23 mouse cellular contexts compared by ENCODE assay signal in genomic region chr4:138917282-138917681, GRCm38 (mm10). TPM values are rescaled to one million over a fixed set of nuclear protein-coding genes. Genes with fewer than 3 reads are reported as not detected.
DNase-seq lines count a peak whose midpoint lies in the region; ATAC-seq and TF ChIP-seq lines count a peak whose summit lies in the region.
"Had no signal": no experiment of that assay in that cellular context is flagged by ENCODE, and none has a peak within 500 bp of the region (broad histone marks: within the 10 kb centered on the region; RNA-seq: fewer than 3 reads in every experiment).

No protein-coding gene starts in this region.

- H3K9ac ChIP-seq in heart, adult 2 months (ENCODE audit: low read depth, low read length), result no peak overlapping the region
- no peak overlapping the region for H3K9ac ChIP-seq in lung, postnatal 0 days (replicated peaks; ENCODE audit: low read depth)
- H3K9ac ChIP-seq in stomach, postnatal 0 days (ENCODE audit: low read length), result no peak overlapping the region
- H3K9ac ChIP-seq: liver, embryonic 15.5 days; midbrain, embryonic 13.5 days had no signal

- DNase-seq in heart, adult 2 months, result no peak
- no peak for DNase-seq in heart, adult 8-10 months (ENCODE audit: low spot score)
- DNase-seq in lung, postnatal 0 days (ENCODE audit: low spot score), result no peak
- DNase-seq in lung, postnatal 36 days, result no peak
- peak; percentile 70 for DNase-seq in R1 (ENCODE audit: low read depth, low spot score)
- no peak for DNase-seq in stomach, postnatal 0 days (ENCODE audit: low spot score)
- no peak for DNase-seq in thymus, postnatal 4 days
- DNase-seq: cerebellum, adult 18-20 months; kidney, postnatal 14 days; thymus, postnatal 14 days had no signal

- TF ChIP-seq CTCF in heart, adult 2 months (IDR thresholded peaks at IDR 0.05), result peak; percentile 35
- peak; percentile 28 for TF ChIP-seq CTCF in lung, postnatal 0 days (IDR thresholded peaks at IDR 0.05)
- peak; percentile 26; the same call in 1 of the 2 replicates for TF ChIP-seq CTCF in stomach, postnatal 0 days (IDR thresholded peaks at IDR 0.05; ENCODE audit: low read depth)

- H3K4me1 ChIP-seq in heart, adult 2 months (ENCODE audit: control insufficient read depth, insufficient read depth, low read length), result no peaks in the 10 kb centered on the region; the same call in 1 of the 2 replicates
- no peaks in the 10 kb centered on the region for H3K4me1 ChIP-seq in lung, postnatal 0 days (ENCODE audit: insufficient read depth, low read depth, low read length)
- no peaks in the 10 kb centered on the region for H3K4me1 ChIP-seq in stomach, postnatal 0 days (replicated peaks; ENCODE audit: control insufficient read depth, insufficient read depth)

- no peak for ATAC-seq in lung, postnatal 0 days
- ATAC-seq in stomach, postnatal 0 days (ENCODE audit: low FRiP score, low TSS enrichment), result no peak
- ATAC-seq: midbrain, embryonic 13.5 days had no signal

- WGBS in heart, adult 2 months, result 84% methylated on average over 9 of the region's 9 CpGs
- WGBS in lung, postnatal 0 days, result 77% methylated on average over 9 of the region's 9 CpGs
- WGBS in stomach, postnatal 0 days, result 81% methylated on average over 9 of the region's 9 CpGs

- no peaks in the 10 kb centered on the region for H3K9me3 ChIP-seq in lung, postnatal 0 days (ENCODE audit: low read length)
- H3K9me3 ChIP-seq in stomach, postnatal 0 days (ENCODE audit: control insufficient read depth, low read length), result no peaks in the 10 kb centered on the region
- H3K9me3 ChIP-seq: forebrain, embryonic 10.5 days; limb, embryonic 10.5 days; liver, embryonic 15.5 days had no signal

- TF ChIP-seq POLR2A in heart, adult 2 months (IDR thresholded peaks at IDR 0.05; ENCODE audit: insufficient read depth, low read depth, low read length), result no peak

- H3K4me2 ChIP-seq in lung, postnatal 0 days (replicated peaks; ENCODE audit: low read depth, low read length), result no peak overlapping the region
- no peak overlapping the region for H3K4me2 ChIP-seq in stomach, postnatal 0 days (replicated peaks; ENCODE audit: low read depth)
- H3K4me2 ChIP-seq: liver, embryonic 15.5 days; midbrain, embryonic 13.5 days had no signal

- no peak for TF ChIP-seq EP300 in heart, adult 2 months (IDR thresholded peaks at IDR 0.05; ENCODE audit: insufficient read depth, low read depth, low read length)
- TF ChIP-seq EP300 in lung, postnatal 0 days (IDR thresholded peaks at IDR 0.05), result no peak
- no peak for TF ChIP-seq EP300 in stomach, postnatal 0 days (optimal IDR thresholded peaks at IDR 0.05)

- H3K79me2 ChIP-seq in heart, adult 2 months (replicated peaks; ENCODE audit: control insufficient read depth, insufficient read depth, low read length), result no peaks in the 10 kb centered on the region

- H3K27ac ChIP-seq in heart, adult 2 months, result no peak overlapping the region
- no peak overlapping the region for H3K27ac ChIP-seq in lung, postnatal 0 days (ENCODE audit: low read length)
- no peak overlapping the region for H3K27ac ChIP-seq in stomach, postnatal 0 days (replicated peaks)
- H3K27ac ChIP-seq: forebrain, embryonic 10.5 days; limb, embryonic 10.5 days; liver, embryonic 15.5 days; macrophage; midbrain, embryonic 13.5 days had no signal

- intact Hi-C loops in heart, adult 2 months (cut with DNase I), result loop anchor here (5.0 to 10.0 kb wide), 2 partner anchors 215 to 338 kb away; partner anchors contain the start of gene Minos1

- no peak overlapping the region for H3K4me3 ChIP-seq in heart, adult 2 months
- no peak overlapping the region for H3K4me3 ChIP-seq in lung, postnatal 0 days (ENCODE audit: low read depth, low read length)
- no peak overlapping the region for H3K4me3 ChIP-seq in stomach, postnatal 0 days (ENCODE audit: low read depth, low read length)
- H3K4me3 ChIP-seq: forebrain, embryonic 10.5 days; limb, embryonic 10.5 days; liver, embryonic 15.5 days; midbrain, embryonic 13.5 days had no signal

- H3K27me3 ChIP-seq in heart, adult 2 months (ENCODE audit: control insufficient read depth, insufficient read depth, low read length), result no peaks in the 10 kb centered on the region
- H3K27me3 ChIP-seq in lung, postnatal 0 days (replicated peaks; ENCODE audit: insufficient read depth, low read length), result no peaks in the 10 kb centered on the region
- no peaks in the 10 kb centered on the region for H3K27me3 ChIP-seq in stomach, postnatal 0 days (ENCODE audit: control insufficient read depth, insufficient read depth, low read length)
- H3K27me3 ChIP-seq: midbrain, embryonic 13.5 days had no signal

- H3K36me3 ChIP-seq in heart, adult 2 months (ENCODE audit: control insufficient read depth, insufficient read depth, low read length), result no peaks in the 10 kb centered on the region
- no peaks in the 10 kb centered on the region for H3K36me3 ChIP-seq in lung, postnatal 0 days (ENCODE audit: insufficient read depth, low read length)
- no peaks in the 10 kb centered on the region for H3K36me3 ChIP-seq in stomach, postnatal 0 days (ENCODE audit: control insufficient read depth, insufficient read depth, low read length)
- H3K36me3 ChIP-seq: forebrain, embryonic 10.5 days; limb, embryonic 10.5 days; liver, embryonic 15.5 days; midbrain, embryonic 13.5 days had no signal

RNA-seq across cellular contexts. Expression of gene Otud3, which starts 3.5 kb away (rescaled TPM):
- total RNA-seq in heart, adult 2 months (2021), result 10 to 100 TPM; 10.4 to 11.7 TPM
- polyA plus RNA-seq in heart, adult 2 months (2012; rRNA removed), result 6.1 and 8.8 TPM in 2 replicates
- 10 to 100 TPM in 1 of 4 experiments, 1 to 10 TPM in 3; 9.6 to 14.6 (median 9.9) TPM for total RNA-seq in heart, adult 8-10 months (2022)
- polyA plus RNA-seq in lung, postnatal 0 days (2015; fragmentation: Nextera tagmentation; extraction: Ambion mirVana), result 3.7 and 4.0 TPM in 2 replicates
- polyA plus RNA-seq in stomach, postnatal 0 days (2015; fragmentation: Nextera tagmentation; extraction: Ambion mirVana), result 2.4 and 2.6 TPM in 2 replicates

RNA-seq across cellular contexts. Expression of gene Pla2g2e, which starts 39.5 kb away (rescaled TPM):
- 1 to 10 TPM in 1 of 2 experiments, under 1 TPM in 1; 0.73 to 1.6 TPM for total RNA-seq in heart, adult 2 months (2021)
- 0.43 TPM in 1 of 2 replicates, not detected in the other for polyA plus RNA-seq in heart, adult 2 months (2012; rRNA removed)
- total RNA-seq in heart, adult 8-10 months (2022), result 1 to 10 TPM in 1 of 4 experiments, not detected in 3; 2.0 TPM
- not detected in 2 replicates for polyA plus RNA-seq in lung, postnatal 0 days (2015; fragmentation: Nextera tagmentation; extraction: Ambion mirVana)
- 0.22 TPM in 1 of 2 replicates, not detected in the other for polyA plus RNA-seq in stomach, postnatal 0 days (2015; fragmentation: Nextera tagmentation; extraction: Ambion mirVana)
- total RNA-seq: common myeloid progenitor, adult 5-6 weeks; hematopoietic stem cell, adult 5-6 weeks; layer of hippocampus, postnatal 25 days had no signal
- polyA plus RNA-seq: forebrain, embryonic 10.5 days; heart, embryonic 14.5 days; intestine, embryonic 14.5 days; limb, embryonic 10.5 days; liver, embryonic 15.5 days; midbrain, embryonic 13.5 days; neural tube, embryonic 11.5 days had no signal

RNA-seq across cellular contexts. Expression of gene Gm13030, which starts 43.5 kb away (rescaled TPM):
- not detected for total RNA-seq in heart, adult 2 months (2021)
- not detected in 2 replicates for polyA plus RNA-seq in heart, adult 2 months (2012; rRNA removed)
- total RNA-seq in heart, adult 8-10 months (2022), result not detected
- not detected in 2 replicates for polyA plus RNA-seq in lung, postnatal 0 days (2015; fragmentation: Nextera tagmentation; extraction: Ambion mirVana)
- not detected in 2 replicates for polyA plus RNA-seq in stomach, postnatal 0 days (2015; fragmentation: Nextera tagmentation; extraction: Ambion mirVana)
- total RNA-seq: common myeloid progenitor, adult 5-6 weeks; hematopoietic stem cell, adult 5-6 weeks; layer of hippocampus, postnatal 25 days had no signal
- polyA plus RNA-seq: embryonic facial prominence, embryonic 14.5 days; forebrain, embryonic 10.5 days; gonadal fat pad, adult 2 months; heart, embryonic 14.5 days; intestine, embryonic 14.5 days; limb, embryonic 10.5 days; liver, embryonic 15.5 days; macrophage; midbrain, embryonic 13.5 days; neural tube, embryonic 11.5 days had no signal

RNA-seq across cellular contexts. Expression of gene Rnf186, which starts 49.6 kb away (rescaled TPM):
- not detected for total RNA-seq in heart, adult 2 months (2021)
- 2.0 TPM in 1 of 2 replicates, not detected in the other for polyA plus RNA-seq in heart, adult 2 months (2012; rRNA removed)
- under 1 TPM in 1 of 4 experiments, not detected in 3; 0.23 TPM for total RNA-seq in heart, adult 8-10 months (2022)
- 17.9 and 21.6 TPM in 2 replicates for polyA plus RNA-seq in lung, postnatal 0 days (2015; fragmentation: Nextera tagmentation; extraction: Ambion mirVana)
- 17.6 and 24.8 TPM in 2 replicates for polyA plus RNA-seq in stomach, postnatal 0 days (2015; fragmentation: Nextera tagmentation; extraction: Ambion mirVana)
- total RNA-seq: common myeloid progenitor, adult 5-6 weeks; hematopoietic stem cell, adult 5-6 weeks; layer of hippocampus, postnatal 25 days had no signal
- polyA plus RNA-seq: embryonic facial prominence, embryonic 14.5 days; forebrain, embryonic 10.5 days; heart, embryonic 14.5 days; limb, embryonic 10.5 days; macrophage; neural tube, embryonic 11.5 days had no signal

RNA-seq across cellular contexts. Expression of gene Pla2g5, which starts 54.0 kb away (rescaled TPM):
- total RNA-seq in heart, adult 2 months (2021), result 10 to 100 TPM; 24.8 to 33.0 TPM
- polyA plus RNA-seq in heart, adult 2 months (2012; rRNA removed), result 87.6 and 129 TPM in 2 replicates
- 10 to 100 TPM; 32.9 to 44.0 (median 38.3) TPM for total RNA-seq in heart, adult 8-10 months (2022)
- polyA plus RNA-seq in lung, postnatal 0 days (2015; fragmentation: Nextera tagmentation; extraction: Ambion mirVana), result 0.29 TPM in 1 of 2 replicates, not detected in the other
- polyA plus RNA-seq in stomach, postnatal 0 days (2015; fragmentation: Nextera tagmentation; extraction: Ambion mirVana), result 0.28 and 0.34 TPM in 2 replicates
- total RNA-seq: common myeloid progenitor, adult 5-6 weeks; hematopoietic stem cell, adult 5-6 weeks had no signal
- polyA plus RNA-seq: neural tube, embryonic 11.5 days had no signal
